Mouse (Mus musculus) megakaryocyte-erythroid progenitor cell, adult 5-6 weeks (primary cell): ENCODE measurements around the gene Surf4. TPM values are rescaled to one million over a fixed set of nuclear protein-coding genes. Genes with fewer than 3 reads are reported as not detected.
"Not testable (repeated sequence)": the region's sequence is repeated elsewhere in the genome, so short reads cannot be mapped to it uniquely, and the experiment has no call there.

Experiments used
- ATAC-seq: replicated peaks from 2 replicates; pipeline ENCODE4 v1.8.0; 2016; ENCODE audit warnings: mild to moderate bottlenecking, inconsistent platforms; ENCODE audit not compliant: severe bottlenecking, poor library complexity, low FRiP score, low TSS enrichment
- total RNA-seq, 2 experiments: library from RNA; stranded (forward) in 1 of 2; stranded (reverse) in 1 of 2; fragments of 200-1000, 215-1000 nt in 1 of 2; fragments of >200 nt in 1 of 2; fragmentation: Nextera tagmentation in 1 of 2; gene quantifications; 2 replicates each; pipeline ENCODE4 v1.2.3; 2014 to 2017

Gene Surf4
- total RNA-seq, 2 experiments from 2014 or later, result 52.4 to 59.8 TPM

DNA sequence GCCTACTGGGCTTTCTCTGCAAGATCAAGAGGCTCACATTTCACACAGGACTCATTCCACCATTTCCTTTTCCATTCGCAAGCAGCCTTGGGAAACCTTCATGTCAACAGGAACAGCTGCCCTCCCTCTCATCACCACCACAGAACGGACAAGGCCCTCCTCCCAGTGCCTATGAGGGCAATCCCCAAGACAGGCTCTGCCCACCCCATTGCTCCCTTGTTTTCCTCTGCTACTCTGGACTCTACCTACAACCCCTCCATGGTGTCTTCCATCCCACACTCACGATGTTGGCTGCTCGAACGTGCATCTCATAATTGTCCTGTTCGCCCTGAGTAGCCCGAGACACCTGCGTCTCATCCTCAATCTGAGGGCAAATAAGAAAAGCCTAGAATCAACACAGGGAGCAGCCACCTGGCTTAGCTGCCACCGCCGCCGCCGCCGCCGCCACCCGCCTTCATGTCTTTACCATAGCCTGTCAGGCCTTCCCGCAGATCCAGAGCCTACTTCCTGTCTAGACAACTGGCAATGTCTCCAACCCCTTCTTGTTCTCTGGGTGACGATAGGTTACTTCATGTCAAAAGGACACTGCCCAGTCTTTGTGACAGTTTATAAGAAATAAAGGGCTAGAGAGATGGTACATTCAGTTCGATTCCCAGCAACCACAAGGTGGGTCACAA is 24.9 kb downstream of the Surf4 start:
- ATAC-seq, result no peak

DNA sequence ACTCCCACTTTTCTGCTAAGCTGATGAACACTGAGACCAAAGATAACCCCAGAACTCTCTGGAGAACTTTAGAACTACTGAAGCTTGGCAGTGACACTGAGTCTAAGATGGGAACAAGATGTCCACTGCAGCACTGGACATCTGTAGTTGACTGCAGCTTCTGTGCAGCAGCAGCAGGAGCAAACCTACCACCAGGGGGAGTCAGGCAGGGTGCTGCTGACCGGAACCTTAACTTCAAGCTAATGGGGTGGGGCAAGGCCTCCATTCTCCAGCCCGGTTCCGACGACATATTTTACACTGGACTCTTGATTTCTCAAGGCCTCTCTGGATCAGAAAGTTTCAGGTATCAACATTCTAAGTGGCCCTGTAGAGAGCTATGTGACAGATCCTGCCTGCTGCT is 26.6 kb downstream of the Surf4 start:
- no peak for ATAC-seq

DNA sequence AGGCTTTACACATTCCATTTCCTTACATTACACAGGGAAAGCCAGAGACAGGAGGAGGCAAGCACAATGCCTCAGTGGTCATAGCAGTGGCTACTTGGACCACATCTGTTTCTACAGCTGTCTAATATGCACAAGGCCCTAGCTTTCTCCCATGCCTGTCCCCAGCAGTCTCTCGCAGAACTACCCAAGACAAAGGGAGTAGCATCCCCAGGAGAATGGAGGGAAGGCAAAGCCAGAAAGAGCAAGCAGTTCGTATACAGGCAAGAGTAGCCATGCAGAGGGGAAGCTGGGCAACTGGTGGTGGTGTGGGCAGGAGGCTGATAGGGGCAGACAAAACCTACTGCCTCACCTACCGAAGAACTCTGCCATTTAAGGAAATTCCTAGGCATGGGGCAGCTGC is 27.3 kb downstream of the Surf4 start:
- ATAC-seq, result no peak

DNA sequence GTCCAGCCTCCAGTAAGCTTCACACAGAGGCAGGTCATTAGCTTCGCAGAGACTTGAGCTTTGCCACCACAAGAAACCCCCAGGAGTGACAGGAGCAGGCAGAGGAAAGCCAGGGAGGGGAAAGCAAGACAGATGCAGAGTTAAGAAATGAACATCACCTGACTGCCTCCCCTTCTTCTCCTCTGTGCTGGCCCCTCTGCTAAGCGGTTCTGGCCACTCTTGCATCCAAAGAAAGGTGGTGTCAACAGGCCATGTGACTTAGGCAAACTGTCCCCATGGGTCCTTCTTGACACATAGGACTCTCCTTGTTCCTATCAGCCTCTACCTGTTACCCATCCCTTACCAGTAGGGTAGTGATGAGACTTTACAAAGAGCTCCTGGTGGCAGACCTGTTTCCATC is 27.8 kb downstream of the Surf4 start:
- no peak for ATAC-seq

DNA sequence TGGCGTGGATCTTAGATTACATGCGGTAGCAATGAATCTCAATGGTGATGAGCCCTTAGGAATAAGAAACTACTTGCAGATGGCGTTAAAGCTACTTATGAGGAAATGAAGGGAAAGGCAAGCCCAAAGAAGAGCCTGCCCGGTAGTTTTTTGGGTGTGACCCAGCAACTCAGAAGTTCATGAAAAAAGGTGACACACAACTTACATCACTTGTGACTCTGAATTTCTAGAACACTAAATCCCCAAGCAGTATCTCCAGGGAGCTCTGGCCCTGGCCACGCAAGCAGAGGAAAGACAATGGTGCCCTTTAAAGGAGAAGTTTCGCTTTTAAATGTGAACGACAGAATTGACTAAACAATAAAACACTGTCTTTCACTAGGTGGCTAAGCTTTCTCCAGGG is 30.4 kb downstream of the Surf4 start:
- ATAC-seq, result no peak

DNA sequence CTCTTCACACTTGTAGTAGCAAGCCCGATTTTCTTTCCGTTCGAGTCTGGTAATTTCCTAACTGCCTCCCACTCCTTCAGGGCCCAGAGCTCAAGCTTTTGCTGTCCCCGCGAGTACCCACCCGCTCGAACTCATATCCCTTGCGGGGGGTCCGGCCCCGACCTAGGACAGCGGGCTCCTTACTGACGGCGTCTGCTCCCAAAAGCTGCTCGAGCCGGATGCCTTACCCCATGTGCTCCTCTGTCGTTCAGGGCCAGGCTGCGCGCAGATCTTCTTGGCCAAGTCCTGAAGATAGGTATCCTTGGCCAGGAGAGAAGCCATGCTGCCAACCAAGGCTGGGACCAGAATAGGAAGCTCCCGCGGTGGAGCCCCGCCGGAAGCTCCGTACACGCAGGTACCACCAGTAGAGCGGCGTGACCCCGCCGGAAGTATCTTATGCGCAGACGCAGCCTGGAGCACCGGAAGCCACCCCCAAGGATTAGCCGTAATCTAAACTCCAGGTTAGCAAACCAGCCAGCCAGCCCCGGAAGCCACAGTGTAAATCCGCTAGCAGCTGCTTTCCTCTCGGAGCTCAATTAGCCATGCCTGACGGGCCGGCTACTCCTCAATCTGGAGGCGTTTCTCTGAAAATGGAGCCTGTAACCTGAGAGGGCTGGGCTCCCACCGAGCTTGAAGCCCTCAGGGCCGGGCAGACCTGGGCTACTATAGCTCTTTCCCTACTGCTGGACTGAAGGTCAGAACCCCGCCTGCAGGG is 31.1 kb downstream of the Surf4 start, which contains the start of gene Surf6:
Gene Surf6, minus strand, starts transcription at position 413 of the 754 bp plus-strand sequence.
- ATAC-seq, result peak; percentile 97

DNA sequence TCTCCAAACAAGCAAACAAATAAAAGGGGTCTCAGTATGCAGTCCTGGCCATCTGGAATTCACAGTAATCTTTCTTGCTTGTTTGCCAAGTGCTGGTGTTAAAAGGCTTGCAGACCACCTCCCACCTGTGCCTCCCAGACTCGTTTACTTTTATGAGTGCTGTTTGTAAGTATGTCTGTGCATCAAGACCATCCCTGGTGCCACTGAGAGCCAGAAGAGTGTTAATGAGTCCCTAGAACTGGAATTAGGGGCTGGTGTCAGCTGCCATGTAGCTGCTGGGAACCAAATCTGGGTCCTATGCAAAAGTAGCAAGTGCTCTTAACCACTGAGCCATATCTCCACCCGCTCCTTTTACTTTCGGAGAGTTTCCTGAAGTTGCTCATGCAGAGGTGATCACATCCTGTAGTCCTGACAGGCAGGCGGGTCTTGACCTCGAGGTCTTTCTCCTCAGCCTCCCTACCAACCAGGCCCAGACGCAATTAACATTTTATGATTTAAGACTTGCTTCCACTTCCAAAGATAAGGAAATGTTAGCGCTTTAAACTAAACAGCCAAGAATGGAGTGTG is 31.8 kb downstream of the Surf4 start:
- ATAC-seq, result no peak

DNA sequence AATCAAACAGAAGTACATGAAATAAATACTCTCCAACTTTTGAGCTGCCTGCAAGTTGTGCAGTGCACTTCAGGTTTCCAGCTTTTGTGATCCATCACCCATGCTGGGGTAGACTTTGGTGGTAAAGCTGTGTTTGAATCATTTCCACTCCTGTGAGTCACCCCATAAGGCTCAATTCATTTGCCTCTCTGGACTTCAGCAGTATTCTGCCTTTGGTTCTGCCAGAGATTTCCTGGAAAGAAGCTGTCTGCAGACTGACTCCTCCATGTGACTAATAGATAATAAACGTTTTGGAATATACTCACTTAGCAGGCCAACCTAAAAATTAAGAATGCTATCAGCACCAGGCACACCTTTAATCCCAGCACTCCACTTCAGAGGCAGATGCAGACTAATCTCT is 33.0 kb downstream of the Surf4 start:
- no peak for ATAC-seq

DNA sequence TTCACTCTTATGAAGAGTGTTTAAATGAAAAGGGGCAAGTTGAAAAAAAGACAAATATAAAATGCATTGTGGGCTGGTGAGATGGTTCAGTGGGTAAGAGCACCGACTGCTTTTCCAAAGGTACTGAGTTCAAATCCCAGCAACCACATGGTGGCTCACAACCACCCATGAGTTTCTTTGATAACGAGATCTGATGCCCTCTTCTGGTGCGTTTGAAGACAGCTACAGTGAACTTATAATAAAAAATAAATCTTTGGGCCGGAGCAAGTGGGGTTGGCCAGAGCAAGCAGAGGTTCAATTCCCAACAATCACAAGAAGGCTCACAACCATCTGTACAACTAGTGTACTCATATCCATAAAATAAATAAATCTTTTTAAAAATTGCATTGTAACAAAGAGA is 37.8 kb downstream of the Surf4 start:
- ATAC-seq, result no peak

DNA sequence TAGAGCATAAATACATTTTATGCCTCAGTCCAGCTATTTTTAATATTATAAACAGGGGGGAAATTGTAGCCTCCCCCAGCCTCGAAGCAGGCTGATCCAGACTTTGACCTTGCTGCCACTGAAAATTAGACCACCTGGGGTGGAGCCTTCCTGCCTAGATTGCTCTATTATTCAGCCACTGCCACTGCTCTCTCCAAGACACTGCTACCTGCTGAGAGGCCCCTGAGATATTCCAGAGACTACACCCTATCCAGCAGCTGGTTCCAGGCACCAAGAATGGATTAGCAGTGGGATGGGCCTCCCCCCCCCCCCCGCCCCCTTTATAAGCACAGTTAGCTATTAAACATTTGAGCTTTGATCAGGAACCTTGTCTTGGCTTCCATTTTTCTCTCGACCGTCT is 47.6 kb downstream of the Surf4 start:
- ATAC-seq, result not testable (repeated sequence)

DNA sequence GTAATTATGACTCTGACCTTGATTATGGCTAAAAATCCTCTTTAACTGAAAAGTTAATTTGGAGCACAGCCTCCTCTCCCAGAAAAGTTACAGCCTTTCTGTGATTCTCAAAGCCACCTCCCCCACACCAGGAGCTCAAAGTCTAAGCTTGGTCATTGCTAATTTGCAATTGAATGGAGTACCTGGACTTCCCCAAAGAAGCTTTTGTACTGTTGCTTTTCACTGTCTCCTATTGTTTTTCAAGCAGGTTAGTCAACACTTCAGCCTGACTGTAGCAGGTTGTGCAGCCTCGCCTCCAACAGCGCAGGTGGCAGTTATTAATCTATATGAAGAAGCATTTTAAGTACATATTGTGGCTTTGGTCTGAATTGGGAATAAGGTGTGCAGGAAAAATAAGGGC is 48.2 kb downstream of the Surf4 start:
- not testable (repeated sequence) for ATAC-seq

DNA sequence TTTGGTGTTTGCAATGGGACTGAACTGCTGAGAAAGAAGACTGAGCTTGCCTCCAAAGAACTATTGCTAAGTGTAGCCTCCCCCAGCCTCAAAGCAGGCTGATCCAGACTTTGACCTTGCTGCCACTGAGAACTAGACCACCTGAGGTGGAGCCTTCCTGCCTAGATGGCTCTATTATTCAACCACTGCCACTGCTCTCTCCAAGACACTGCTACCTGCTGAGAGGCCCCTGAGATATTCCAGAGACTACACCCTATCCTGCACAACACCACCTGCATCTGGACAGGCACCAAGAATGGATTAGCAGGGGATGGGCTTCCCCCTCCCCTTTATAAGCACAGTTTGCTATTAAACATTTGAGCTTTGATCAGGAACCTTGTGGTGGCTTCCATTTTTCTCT is 55.2 kb downstream of the Surf4 start:
- no peak for ATAC-seq

DNA sequence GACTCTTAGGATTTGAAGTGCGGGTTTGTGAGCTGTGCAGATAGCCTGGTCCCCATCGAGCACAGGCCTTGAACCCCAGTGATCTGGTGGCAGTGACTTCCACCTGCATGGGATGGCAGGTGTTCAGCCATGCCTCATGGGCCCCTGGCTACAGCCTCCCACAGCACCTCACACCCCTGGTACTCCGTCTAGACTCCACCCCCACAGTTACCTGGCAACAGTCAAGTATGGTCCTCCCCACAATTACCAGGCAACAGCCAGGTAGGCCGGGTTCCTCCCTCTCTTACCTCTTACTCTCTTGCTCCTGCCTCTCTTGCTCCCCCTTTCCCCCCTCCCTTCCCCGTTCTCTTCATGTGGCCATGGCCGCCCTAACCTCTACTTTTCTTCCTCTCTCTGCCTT is 63.1 kb downstream of the Surf4 start:
- no peak for ATAC-seq

Other genes starting within 250 kb of the Surf4 start
- gene Abo, start 68.9 kb downstream of the Surf4 start, total RNA-seq (2014; fragmentation: Nextera tagmentation), result not detected in 2 replicates
- gene Abo, start 68.9 kb downstream of the Surf4 start, total RNA-seq (2017), result not detected in 2 replicates
- gene Surf6, start 31.0 kb downstream of the Surf4 start, total RNA-seq (2014; fragmentation: Nextera tagmentation), result 36.2 and 43.7 TPM in 2 replicates
- 51.1 and 74.0 TPM in 2 replicates for gene Surf6, start 31.0 kb downstream of the Surf4 start, total RNA-seq (2017)
- gene Med22, start 23.3 kb downstream of the Surf4 start, total RNA-seq (2014; fragmentation: Nextera tagmentation), result 24.7 and 37.6 TPM in 2 replicates
- 14.4 and 20.2 TPM in 2 replicates for gene Med22, start 23.3 kb downstream of the Surf4 start, total RNA-seq (2017)
- 2,329 and 2,826 TPM in 2 replicates for gene Rpl7a, start 23.2 kb downstream of the Surf4 start, total RNA-seq (2014; fragmentation: Nextera tagmentation)
- 2,192 and 2,459 TPM in 2 replicates for gene Rpl7a, start 23.2 kb downstream of the Surf4 start, total RNA-seq (2017)
- 68.8 and 80.3 TPM in 2 replicates for gene Surf2, start 17.6 kb downstream of the Surf4 start, total RNA-seq (2014; fragmentation: Nextera tagmentation)
- 118 and 146 TPM in 2 replicates for gene Surf2, start 17.6 kb downstream of the Surf4 start, total RNA-seq (2017)
- gene Surf1, start 17.4 kb downstream of the Surf4 start, total RNA-seq (2014; fragmentation: Nextera tagmentation), result 50.5 and 58.4 TPM in 2 replicates
- gene Surf1, start 17.4 kb downstream of the Surf4 start, total RNA-seq (2017), result 38.0 and 41.7 TPM in 2 replicates
- gene Stkld1, start 119 bp upstream of the Surf4 start, total RNA-seq (2014; fragmentation: Nextera tagmentation), result not detected in 2 replicates
- not detected in 2 replicates for gene Stkld1, start 119 bp upstream of the Surf4 start, total RNA-seq (2017)
- 56.8 and 61.2 TPM in 2 replicates for gene Rexo4, start 30.5 kb upstream of the Surf4 start, total RNA-seq (2014; fragmentation: Nextera tagmentation)
- gene Rexo4, start 30.5 kb upstream of the Surf4 start, total RNA-seq (2017), result 95.7 and 109 TPM in 2 replicates
- gene Adamts13, start 39.5 kb upstream of the Surf4 start, total RNA-seq (2014; fragmentation: Nextera tagmentation), result 2.3 TPM in 1 of 2 replicates, not detected in the other
- gene Adamts13, start 39.5 kb upstream of the Surf4 start, total RNA-seq (2017), result not detected in 2 replicates
- 28.2 and 29.2 TPM in 2 replicates for gene Cacfd1, start 76.0 kb upstream of the Surf4 start, total RNA-seq (2014; fragmentation: Nextera tagmentation)
- gene Cacfd1, start 76.0 kb upstream of the Surf4 start, total RNA-seq (2017), result 5.5 and 14.6 TPM in 2 replicates
- 0.62 TPM in 1 of 2 replicates, not detected in the other for gene Slc2a6, start 94.1 kb upstream of the Surf4 start, total RNA-seq (2014; fragmentation: Nextera tagmentation)
- gene Slc2a6, start 94.1 kb upstream of the Surf4 start, total RNA-seq (2017), result 0.05 and 1.0 TPM in 2 replicates
- gene Mymk, start 138.3 kb upstream of the Surf4 start, total RNA-seq (2014; fragmentation: Nextera tagmentation), result not detected in 2 replicates
- not detected in 2 replicates for gene Mymk, start 138.3 kb upstream of the Surf4 start, total RNA-seq (2017)
- gene Adamtsl2, start 145.5 kb upstream of the Surf4 start, total RNA-seq (2014; fragmentation: Nextera tagmentation), result 1.2 TPM in 1 of 2 replicates, not detected in the other
- gene Adamtsl2, start 145.5 kb upstream of the Surf4 start, total RNA-seq (2017), result not detected in 2 replicates
- gene Fam163b, start 208.6 kb upstream of the Surf4 start, total RNA-seq (2014; fragmentation: Nextera tagmentation), result not detected in 2 replicates
- gene Fam163b, start 208.6 kb upstream of the Surf4 start, total RNA-seq (2017), result not detected in 2 replicates
- gene Dbh, start 231.3 kb upstream of the Surf4 start, total RNA-seq (2014; fragmentation: Nextera tagmentation), result not detected in 2 replicates
- gene Dbh, start 231.3 kb upstream of the Surf4 start, total RNA-seq (2017), result not detected in 2 replicates